Comparison of ENCODE assay signal across 15 mouse cellular contexts in genomic region chr9:90694051-90694645, GRCm38 (mm10).
DNase-seq lines count a peak whose midpoint lies in the region; ATAC-seq lines count a peak whose summit lies in the region.
"Had no signal": no experiment of that assay in that cellular context is flagged by ENCODE, and none has a peak within 500 bp of the region (broad histone marks: within the 10 kb centered on the region; RNA-seq: fewer than 3 reads in every experiment).

No protein-coding gene starts in this region.

- peak overlapping the region; percentile 35 for H3K4me2 ChIP-seq in forebrain, embryonic 12.5 days
- peak overlapping the region; percentile 44 for H3K4me2 ChIP-seq in hindbrain, embryonic 16.5 days (ENCODE audit: low read length)
- H3K4me2 ChIP-seq in neural tube, embryonic 14.5 days (ENCODE audit: low read depth, low read length): peak overlapping the region; percentile 18; the same call in 1 of the 2 replicates
- H3K4me2 ChIP-seq: heart, embryonic 11.5 days had no signal

- peaks cover 22% of the 10 kb centered on the region for H3K4me1 ChIP-seq in forebrain, embryonic 12.5 days
- H3K4me1 ChIP-seq in hindbrain, embryonic 16.5 days (ENCODE audit: control insufficient read depth, insufficient read depth, low read depth, low read length): no peaks in the 10 kb centered on the region
- peaks cover 7% of the 10 kb centered on the region; the same call in 1 of the 2 replicates for H3K4me1 ChIP-seq in neural tube, embryonic 14.5 days (ENCODE audit: control insufficient read depth, insufficient read depth, low read length)

- H3K9me3 ChIP-seq in forebrain, embryonic 12.5 days: no peaks in the 10 kb centered on the region
- H3K9me3 ChIP-seq in hindbrain, embryonic 16.5 days (ENCODE audit: control insufficient read depth, low read length): no peaks in the 10 kb centered on the region
- no peaks in the 10 kb centered on the region for H3K9me3 ChIP-seq in neural tube, embryonic 14.5 days (ENCODE audit: control insufficient read depth, low read length)

- 36% methylated on average over 13 of the region's 13 CpGs for WGBS in forebrain, embryonic 12.5 days
- 37% methylated on average over 13 of the region's 13 CpGs for WGBS in hindbrain, embryonic 16.5 days
- WGBS in neural tube, embryonic 14.5 days: 48% methylated on average over 13 of the region's 13 CpGs

- H3K9ac ChIP-seq in forebrain, embryonic 12.5 days: 0 out of 2 replicates have a peak overlapping the region, but pooled peaks have one; percentile 40
- H3K9ac ChIP-seq in hindbrain, embryonic 16.5 days (ENCODE audit: low read depth, low read length): peak overlapping the region; percentile 41; the same call in 1 of the 2 replicates
- peak overlapping the region; percentile 26; the same call in 1 of the 2 replicates for H3K9ac ChIP-seq in neural tube, embryonic 14.5 days (replicated peaks; ENCODE audit: low read depth, low read length)
- H3K9ac ChIP-seq: liver, embryonic 14.5 days had no signal

- H3K27me3 ChIP-seq in forebrain, embryonic 12.5 days: 0 out of 2 replicates have a peak, but pooled peaks cover 6% of the 10 kb centered on the region
- no peaks in the 10 kb centered on the region; the same call in 1 of the 2 replicates for H3K27me3 ChIP-seq in hindbrain, embryonic 16.5 days (replicated peaks; ENCODE audit: control insufficient read depth, insufficient read depth, low read length)
- no peaks in the 10 kb centered on the region for H3K27me3 ChIP-seq in neural tube, embryonic 14.5 days (ENCODE audit: control insufficient read depth, insufficient read depth, low read length)

- no peak overlapping the region for H3K4me3 ChIP-seq in forebrain, embryonic 12.5 days (replicated peaks)
- no peak overlapping the region for H3K4me3 ChIP-seq in hindbrain, embryonic 16.5 days (ENCODE audit: low read length)
- H3K4me3 ChIP-seq in neural tube, embryonic 14.5 days (ENCODE audit: low read depth, low read length): no peak overlapping the region
- H3K4me3 ChIP-seq: gastrocnemius, adult 2 months had no signal

- peak; percentile 43 for DNase-seq in cerebellum, adult 11-12 months
- no peak for DNase-seq in cerebellum, adult 11 months
- no peak for DNase-seq in right cerebral cortex, adult 2 months (ENCODE audit: low spot score in 2 of 2)
- DNase-seq in thymus, postnatal 10 days (ENCODE audit: low spot score in 2 of 2): no peak
- DNase-seq in kidney, postnatal 25 days: no peak
- DNase-seq: adrenal gland, postnatal 25 days; gastrocnemius, adult 2 months; kidney, postnatal 10 days; spleen, adult 18-20 months had no signal

- no peak for ATAC-seq in forebrain, embryonic 12.5 days (ENCODE audit: low FRiP score)
- ATAC-seq in hindbrain, embryonic 16.5 days: no peak
- no peak for ATAC-seq in neural tube, embryonic 14.5 days (ENCODE audit: low read depth)

- peak overlapping the region; percentile 66 for H3K27ac ChIP-seq in forebrain, embryonic 12.5 days
- H3K27ac ChIP-seq in hindbrain, embryonic 16.5 days (ENCODE audit: low read depth, low read length): peak overlapping the region; percentile 67
- H3K27ac ChIP-seq in neural tube, embryonic 14.5 days (ENCODE audit: low read depth, low read length): peak overlapping the region; percentile 62; the same call in 1 of the 2 replicates
- H3K27ac ChIP-seq: gastrocnemius, adult 2 months; liver, embryonic 14.5 days; macrophage had no signal

- no peaks in the 10 kb centered on the region for H3K36me3 ChIP-seq in forebrain, embryonic 12.5 days (replicated peaks)
- H3K36me3 ChIP-seq in hindbrain, embryonic 16.5 days (ENCODE audit: control insufficient read depth, insufficient read depth, low read length): no peaks in the 10 kb centered on the region
- no peaks in the 10 kb centered on the region for H3K36me3 ChIP-seq in neural tube, embryonic 14.5 days (ENCODE audit: control insufficient read depth, insufficient read depth, low read length)
